Mouse (Mus musculus) midbrain, embryonic 11.5 days (tissue): ENCODE measurements around the gene Rps19bp1. TPM values are rescaled to one million over a fixed set of nuclear protein-coding genes. Genes with fewer than 3 reads are reported as not detected.

Experiments used
- ATAC-seq: fragments of 200-750 bp; cut with Nextera tagmentation; 2 replicates; pipeline ENCODE4 v1.8.0; 2017; ENCODE audit warnings: moderate TSS enrichment, moderate library complexity; ENCODE audit not compliant: low FRiP score
- DNase-seq: peaks from one replicate; pipeline ENCODE4 v3.0.0; 2015; ENCODE audit warnings: low spot score; ENCODE audit errors: missing footprints
- H3K27ac ChIP-seq: fragments of 300-500 bp; sonication (generic); 2 replicates; pipeline ENCODE4 v1.5.1; 2014; ENCODE audit warnings: low read depth, low read length
- H3K27me3 ChIP-seq: fragments of 300-500 bp; sonication (generic); 2 replicates; pipeline ENCODE4 v1.6.1; 2014; ENCODE audit warnings: mild to moderate bottlenecking, low read length, moderate library complexity, mixed read lengths; ENCODE audit not compliant: control insufficient read depth, insufficient read depth
- H3K36me3 ChIP-seq: fragments of 300-500 bp; sonication (generic); 2 replicates; pipeline ENCODE4 v1.6.1; 2014; ENCODE audit warnings: mild to moderate bottlenecking, low read length, moderate library complexity, mixed read lengths; ENCODE audit not compliant: control insufficient read depth, insufficient read depth
- H3K4me1 ChIP-seq: fragments of 300-500 bp; sonication (generic); 2 replicates; pipeline ENCODE4 v1.6.1; 2014; ENCODE audit warnings: low read length; ENCODE audit not compliant: control insufficient read depth, insufficient read depth
- H3K4me2 ChIP-seq: fragments of 300-500 bp; sonication (generic); 2 replicates; pipeline ENCODE4 v1.6.1; 2014; ENCODE audit warnings: mild to moderate bottlenecking, moderate library complexity
- H3K4me3 ChIP-seq: fragments of 300-500 bp; sonication (generic); 2 replicates; pipeline ENCODE4 v1.5.1; 2014; ENCODE audit warnings: low read depth, low read length
- H3K9ac ChIP-seq: fragments of 300-500 bp; sonication (generic); 2 replicates; pipeline ENCODE4 v1.6.1; 2014; ENCODE audit warnings: low read length
- H3K9me3 ChIP-seq: fragments of 300-500 bp; sonication (generic); 2 replicates; pipeline ENCODE4 v1.6.1; 2016; ENCODE audit warnings: low read length; ENCODE audit not compliant: control insufficient read depth
- WGBS: fragments of 180-500 bp; shearing (Covaris S2); extraction: QIAGEN DNeasy Blood & Tissue Kit; methylation state at CpG from one replicate; pipeline ENCODE4 v1.1.7; 2014; 5-methylcytosine and 5-hydroxymethylcytosine counted together
- polyA plus RNA-seq: library from polyadenylated mRNA; unstranded; fragments of >200 nt; fragmentation: Nextera tagmentation; extraction: Ambion mirVana; gene quantifications from 2 replicates; pipeline ENCODE4 v1.2.1, GENCODE M21; 2014

Gene Rps19bp1
- polyA plus RNA-seq, 1 experiment from 2014 or later, result 75.4 TPM

DNA sequence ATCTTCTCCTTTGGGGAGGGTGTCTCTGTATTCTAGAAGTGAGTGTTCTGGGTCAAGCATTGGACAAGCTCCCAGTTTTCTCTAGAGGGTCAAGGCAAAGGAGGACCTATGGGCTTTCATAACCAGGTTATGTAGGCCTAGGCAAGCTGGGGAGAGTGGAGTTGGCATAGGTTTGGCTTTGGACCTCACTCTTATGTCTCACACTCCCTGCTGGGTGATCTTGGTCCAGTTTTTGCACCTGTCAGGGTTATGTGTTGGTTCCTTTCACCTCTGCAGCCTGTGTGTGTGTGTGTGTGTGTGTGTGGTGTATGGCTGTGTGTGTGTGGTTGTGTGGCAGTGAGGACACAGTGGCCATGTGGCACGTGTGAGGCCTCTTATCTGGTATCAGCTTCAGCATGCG, 14.9 kb upstream of the Rps19bp1 start:
- H3K4me2 ChIP-seq, result no peak overlapping the region
- no peaks in the 10 kb centered on the region for H3K9me3 ChIP-seq
- no peak for ATAC-seq
- H3K9ac ChIP-seq, result no peak overlapping the region
- DNase-seq, result no peak
- H3K4me3 ChIP-seq, result no peak overlapping the region
- H3K36me3 ChIP-seq, result no peaks in the 10 kb centered on the region
- no peaks in the 10 kb centered on the region; the same call in 1 of the 2 replicates for H3K27me3 ChIP-seq
- no peak overlapping the region for H3K27ac ChIP-seq
- peaks cover 3% of the 10 kb centered on the region; the same call in 1 of the 2 replicates for H3K4me1 ChIP-seq
- WGBS, result 88% methylated on average over 2 of the region's 2 CpGs

DNA sequence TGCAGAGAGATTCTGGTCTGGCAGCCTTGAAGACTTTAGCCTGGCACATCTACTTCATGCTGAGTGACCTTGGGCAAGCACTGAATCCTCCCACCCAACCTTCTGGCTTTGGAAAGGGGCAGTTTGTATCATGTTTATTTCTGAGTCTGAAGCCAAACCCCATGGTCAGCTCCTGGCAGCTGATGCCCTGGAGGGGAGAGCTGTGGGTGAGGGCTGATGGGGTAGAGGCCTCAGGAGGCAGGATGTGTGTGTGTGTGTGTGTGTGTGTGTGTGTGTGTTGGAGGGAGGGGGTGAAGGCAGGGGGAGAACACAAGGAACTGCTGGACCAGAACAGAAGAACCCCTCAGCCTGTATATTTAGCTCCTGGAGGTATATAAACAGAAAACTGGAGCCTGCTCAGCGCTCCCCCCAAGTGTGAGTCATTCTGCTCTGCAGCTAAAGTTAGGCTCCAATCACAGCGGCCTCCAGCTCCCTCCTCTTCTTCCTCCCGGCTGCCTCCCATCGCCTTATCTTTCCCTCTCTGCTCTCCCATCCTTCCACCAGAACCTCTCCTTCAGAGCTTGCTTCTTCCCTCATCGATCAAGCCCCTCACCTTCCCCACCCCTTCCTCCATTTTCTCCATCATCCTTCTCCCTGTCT, 14.1 kb upstream of the Rps19bp1 start:
- 61% methylated on average over 5 of the region's 5 CpGs for WGBS
- DNase-seq (no peak), ATAC-seq (no peak)
- Histone ChIP-seq H3K27me3 (no peaks in the 10 kb centered on the region; the same call in 1 of the 2 replicates), H3K4me3 (no peak overlapping the region), H3K9ac (no peak overlapping the region), H3K27ac (no peak overlapping the region), H3K4me2 (no peak overlapping the region), H3K9me3 (no peaks in the 10 kb centered on the region), H3K4me1 (peaks cover 3% of the 10 kb centered on the region; the same call in 1 of the 2 replicates), H3K36me3 (no peaks in the 10 kb centered on the region)

DNA sequence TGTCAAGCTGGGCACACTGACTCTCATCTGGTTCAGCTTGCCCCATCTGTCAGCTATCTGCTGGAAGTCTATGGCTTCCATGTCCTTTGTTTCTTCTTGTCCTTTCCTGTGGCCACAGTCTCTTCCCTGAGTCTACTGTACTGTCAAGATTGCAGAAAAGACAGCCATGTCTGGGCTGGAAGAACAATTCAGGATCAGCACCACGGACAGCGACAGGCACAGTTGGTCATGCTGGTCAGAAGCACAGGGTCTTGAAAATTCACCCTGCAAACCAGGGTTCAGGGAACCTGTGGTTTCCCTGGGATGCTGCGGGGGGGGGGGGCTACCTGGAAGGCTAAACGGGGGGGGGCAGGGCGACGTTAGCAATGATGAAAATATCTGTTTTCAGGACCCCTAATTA, 13.5 kb upstream of the Rps19bp1 start:
- Histone ChIP-seq H3K36me3 (no peaks in the 10 kb centered on the region), H3K4me1 (peaks cover 3% of the 10 kb centered on the region; the same call in 1 of the 2 replicates), H3K27me3 (no peaks in the 10 kb centered on the region), H3K27ac (no peak overlapping the region), H3K4me2 (no peak overlapping the region), H3K9me3 (no peaks in the 10 kb centered on the region), H3K9ac (no peak overlapping the region), H3K4me3 (no peak overlapping the region)
- ATAC-seq, result no peak
- DNase-seq, result peak; percentile 94
- 2% methylated on average over 6 of the region's 6 CpGs for WGBS

DNA sequence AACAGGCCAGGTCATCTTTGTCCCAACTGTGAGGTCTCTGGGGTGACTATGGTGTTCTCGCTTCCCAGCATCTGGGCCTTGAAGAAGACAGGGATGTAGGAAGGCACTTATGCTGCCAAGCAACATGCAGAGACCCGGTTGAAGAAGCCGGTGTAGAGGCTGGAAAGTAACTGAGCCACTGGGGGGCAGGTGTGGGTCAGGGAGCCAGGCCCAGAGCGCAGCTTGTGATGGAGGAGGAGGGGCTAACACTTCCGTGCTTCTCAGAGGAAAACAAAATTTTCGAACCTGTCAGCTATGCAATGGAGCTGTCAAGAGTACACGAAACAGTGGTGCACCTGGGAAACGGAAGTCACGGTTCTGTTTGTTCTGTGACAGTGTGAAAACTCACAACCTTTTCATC, 13.0 kb upstream of the Rps19bp1 start:
- ATAC-seq (no peak), DNase-seq (no peak)
- no peaks in the 10 kb centered on the region for H3K27me3 ChIP-seq
- no peak overlapping the region for H3K9ac ChIP-seq
- no peak overlapping the region for H3K4me3 ChIP-seq
- H3K36me3 ChIP-seq, result no peaks in the 10 kb centered on the region
- 42% methylated on average over 9 of the region's 9 CpGs for WGBS
- H3K4me2 ChIP-seq, result no peak overlapping the region
- H3K9me3 ChIP-seq, result no peaks in the 10 kb centered on the region
- peaks cover 3% of the 10 kb centered on the region; the same call in 1 of the 2 replicates for H3K4me1 ChIP-seq
- H3K27ac ChIP-seq, result no peak overlapping the region

DNA sequence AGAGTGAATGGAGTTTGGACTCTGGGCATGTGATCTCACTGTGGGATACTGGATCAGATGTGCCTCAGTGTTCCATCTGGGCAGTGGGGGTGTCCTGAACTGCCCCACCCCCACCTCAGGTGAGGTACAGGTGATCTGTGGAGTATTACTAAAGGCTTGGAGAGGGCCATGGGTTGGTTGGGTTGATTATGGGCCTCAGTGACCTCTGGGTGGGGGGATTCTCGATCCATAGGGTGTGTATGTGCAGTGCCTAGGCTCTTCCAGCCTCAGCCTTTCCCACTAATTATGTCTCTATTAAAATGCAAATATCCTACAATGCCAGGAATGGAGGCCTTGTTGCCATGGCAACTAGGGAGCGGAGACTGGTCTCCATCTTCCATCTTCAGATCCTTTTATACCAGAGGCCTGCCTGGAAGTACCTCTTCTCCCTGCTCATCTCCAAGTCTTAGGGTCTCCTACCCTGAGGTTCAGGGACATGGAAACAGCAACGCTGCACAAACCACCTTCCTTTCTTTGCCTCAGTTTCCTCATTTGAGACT, 7.8 kb upstream of the Rps19bp1 start:
- DNase-seq (no peak), ATAC-seq (no peak)
- Histone ChIP-seq H3K9ac (no peak overlapping the region), H3K4me2 (no peak overlapping the region), H3K27ac (no peak overlapping the region), H3K4me1 (no peaks in the 10 kb centered on the region), H3K4me3 (no peak overlapping the region), H3K9me3 (no peaks in the 10 kb centered on the region), H3K27me3 (no peaks in the 10 kb centered on the region), H3K36me3 (no peaks in the 10 kb centered on the region)
- 70% methylated on average over 3 of the region's 3 CpGs for WGBS

DNA sequence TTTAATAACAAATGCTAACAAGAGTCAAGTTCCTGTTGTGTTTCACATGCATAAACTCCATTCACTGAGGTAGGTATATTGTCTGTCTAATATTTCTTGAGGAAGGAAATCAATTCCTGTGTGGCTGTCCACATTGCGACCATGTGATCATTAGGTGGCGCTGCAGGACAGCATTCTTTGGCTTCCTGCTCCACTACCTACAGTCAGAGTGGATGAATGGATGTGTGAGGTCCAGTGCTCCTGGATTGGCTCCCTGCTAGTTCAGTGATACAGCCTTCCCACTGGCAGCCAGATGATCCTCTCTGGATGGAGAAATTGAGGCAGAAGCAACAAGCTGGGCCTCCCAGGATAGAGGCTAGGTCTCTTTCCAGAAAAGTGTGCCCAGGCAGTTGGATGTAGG, 2.2 kb upstream of the Rps19bp1 start:
- H3K36me3 ChIP-seq, result no peaks in the 10 kb centered on the region
- ATAC-seq (no peak), DNase-seq (peak; percentile 97)
- WGBS, result 0% methylated on average over 2 of the region's 2 CpGs
- H3K4me2 ChIP-seq, result no peak overlapping the region
- H3K27me3 ChIP-seq, result no peaks in the 10 kb centered on the region
- peaks cover 6% of the 10 kb centered on the region; the same call in 1 of the 2 replicates for H3K4me1 ChIP-seq
- no peak overlapping the region for H3K4me3 ChIP-seq
- no peak overlapping the region for H3K9ac ChIP-seq
- H3K27ac ChIP-seq, result no peak overlapping the region
- H3K9me3 ChIP-seq, result no peaks in the 10 kb centered on the region

DNA sequence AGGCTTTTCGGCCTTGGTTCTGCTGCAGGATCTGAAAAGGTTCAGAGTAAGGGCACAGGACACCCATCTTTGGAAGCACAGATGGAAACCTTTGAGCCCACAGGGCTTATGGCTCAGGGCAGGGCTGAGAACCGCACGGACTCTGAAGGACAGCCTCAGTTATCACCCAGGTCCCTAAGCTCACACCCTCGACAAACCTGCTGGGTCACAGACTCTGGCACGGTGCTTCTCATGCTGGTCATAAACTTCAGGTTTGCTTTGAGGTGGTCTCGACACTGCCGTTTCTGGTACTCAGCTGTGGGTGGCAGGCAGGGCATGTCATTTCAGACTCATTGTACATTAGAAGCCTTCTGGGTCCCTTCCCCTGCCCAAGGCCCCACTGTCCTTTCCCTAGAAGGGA, 3.0 kb downstream of the Rps19bp1 start:
- DNase-seq (no peak), ATAC-seq (no peak)
- Histone ChIP-seq H3K9ac (no peak overlapping the region), H3K27me3 (no peaks in the 10 kb centered on the region), H3K4me1 (peaks cover 18% of the 10 kb centered on the region), H3K4me2 (no peak overlapping the region), H3K4me3 (no peak overlapping the region), H3K27ac (no peak overlapping the region), H3K36me3 (peaks cover 13% of the 10 kb centered on the region), H3K9me3 (no peaks in the 10 kb centered on the region)
- 84% methylated on average over 7 of the region's 7 CpGs for WGBS

DNA sequence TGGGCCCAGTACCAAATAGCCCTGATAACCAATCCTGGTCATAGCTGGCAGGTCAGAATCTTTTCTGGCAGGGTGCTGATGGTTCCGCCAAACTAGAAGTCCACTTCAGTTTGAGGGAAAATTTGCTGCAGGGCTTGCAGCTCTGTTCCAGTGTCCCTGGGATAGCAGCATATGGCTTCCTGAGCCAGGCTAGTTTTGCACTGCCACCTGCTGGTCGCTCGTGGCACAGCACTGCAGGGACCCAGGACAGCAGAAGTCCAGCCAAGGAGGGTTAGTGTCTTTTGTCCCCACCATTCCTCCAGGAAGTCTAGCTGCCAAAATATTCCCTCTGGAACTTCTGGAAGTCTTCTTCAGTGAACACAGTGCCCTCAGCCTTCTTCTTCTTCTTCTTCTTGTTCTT, 3.4 kb downstream of the Rps19bp1 start:
- Histone ChIP-seq H3K9ac (no peak overlapping the region), H3K27me3 (no peaks in the 10 kb centered on the region), H3K4me3 (no peak overlapping the region), H3K4me2 (no peak overlapping the region), H3K36me3 (peaks cover 13% of the 10 kb centered on the region), H3K9me3 (no peaks in the 10 kb centered on the region), H3K4me1 (peaks cover 18% of the 10 kb centered on the region), H3K27ac (no peak overlapping the region)
- ATAC-seq, result no peak
- 18% methylated on average over 3 of the region's 3 CpGs for WGBS
- DNase-seq, result peak; percentile 99

DNA sequence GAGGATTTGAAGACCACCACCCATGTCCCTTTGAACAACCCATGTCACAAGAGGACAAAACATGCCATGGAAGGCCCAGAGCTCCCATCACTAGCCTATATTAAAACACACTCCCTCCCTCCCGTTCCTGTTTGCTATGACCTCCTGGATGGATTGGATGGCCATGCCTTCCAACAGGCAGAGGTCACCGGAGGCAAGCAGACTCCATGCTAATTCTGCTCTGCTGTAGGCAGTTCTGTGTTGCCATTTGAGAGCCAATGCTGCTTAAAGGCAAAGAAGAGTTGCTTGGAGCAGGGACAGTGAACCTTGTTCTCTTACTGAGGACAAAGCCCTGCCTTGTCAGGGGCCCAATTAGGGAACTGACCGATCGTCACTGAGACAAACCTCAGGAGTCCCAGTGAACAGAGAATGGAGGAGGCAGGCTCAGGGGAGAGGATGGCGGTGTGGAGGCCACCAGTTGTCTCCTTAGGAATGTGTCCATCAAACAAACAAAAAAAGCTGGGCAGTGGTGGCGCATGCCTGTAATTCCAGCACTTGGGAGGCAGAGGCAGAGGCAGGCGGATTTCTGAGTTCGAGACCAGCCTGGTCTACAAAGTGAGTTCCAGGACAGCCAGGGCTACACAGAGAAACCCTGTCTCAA, 4.6 kb downstream of the Rps19bp1 start:
- no peak overlapping the region for H3K27ac ChIP-seq
- no peak overlapping the region for H3K4me2 ChIP-seq
- H3K27me3 ChIP-seq, result no peaks in the 10 kb centered on the region
- no peak for DNase-seq
- H3K4me1 ChIP-seq, result peaks cover 18% of the 10 kb centered on the region
- no peak for ATAC-seq
- WGBS, result 83% methylated on average over 8 of the region's 8 CpGs
- H3K36me3 ChIP-seq, result peaks cover 13% of the 10 kb centered on the region
- no peak overlapping the region for H3K9ac ChIP-seq
- no peaks in the 10 kb centered on the region for H3K9me3 ChIP-seq
- H3K4me3 ChIP-seq, result no peak overlapping the region
